Mouse (Mus musculus) central nervous system, embryonic 14 days (tissue): ENCODE data around the gene Zfhx3. TPM values are rescaled to one million over a fixed set of nuclear protein-coding genes. Genes with fewer than 3 reads are reported as not detected.

Experiments
- polyA plus RNA-seq: library from polyadenylated mRNA; depleted of rRNA; stranded (reverse); fragments of >200 nt; gene quantifications from 2 replicates; pipeline ENCODE4 v1.2.3, GENCODE M21; 2012; rRNA removed

Zfhx3 gene
- polyA plus RNA-seq = 10.4 and 15.3 TPM in 2 replicates

GRCm38 (mm10) chr8:107941922-107942694 lies at the start of gene Zfhx3:
Gene Zfhx3 (plus strand): TSS chr8:107942644.

